Mouse (Mus musculus) forebrain, embryonic 13.5 days (tissue): ENCODE measurements around the gene Nomo1. TPM values are rescaled to one million over a fixed set of nuclear protein-coding genes. Genes with fewer than 3 reads are reported as not detected.

Experiments
- ATAC-seq: fragments of 200-750 bp; cut with Nextera tagmentation; 2 replicates; pipeline ENCODE4 v1.8.0; 2017
- H3K27ac ChIP-seq: fragments of 300-500 bp; sonication (generic); 2 replicates; pipeline ENCODE4 v1.5.1; 2015; ENCODE audit warnings: inconsistent platforms, mild to moderate bottlenecking, moderate library complexity
- H3K27me3 ChIP-seq: fragments of 300-500 bp; sonication (generic); 2 replicates; pipeline ENCODE4 v1.6.1; 2015; ENCODE audit warnings: mild to moderate bottlenecking, inconsistent platforms
- H3K36me3 ChIP-seq: fragments of 300-500 bp; sonication (generic); 2 replicates; pipeline ENCODE4 v1.6.1; 2015; ENCODE audit warnings: mild to moderate bottlenecking, inconsistent platforms; ENCODE audit not compliant: poor library complexity, severe bottlenecking
- H3K4me1 ChIP-seq: fragments of 300-500 bp; sonication (generic); 2 replicates; pipeline ENCODE4 v1.6.1; 2015; ENCODE audit warnings: inconsistent platforms
- H3K4me2 ChIP-seq: fragments of 300-500 bp; sonication (generic); 2 replicates; pipeline ENCODE4 v1.6.1; 2015; ENCODE audit warnings: inconsistent platforms, mild to moderate bottlenecking, moderate library complexity
- H3K4me3 ChIP-seq: fragments of 300-500 bp; sonication (generic); 2 replicates; pipeline ENCODE4 v1.5.1; 2015; ENCODE audit warnings: mild to moderate bottlenecking, inconsistent platforms
- H3K9ac ChIP-seq: fragments of 300-500 bp; sonication (generic); 2 replicates; pipeline ENCODE4 v1.6.1; 2015; ENCODE audit warnings: mild to moderate bottlenecking, inconsistent platforms
- H3K9me3 ChIP-seq: fragments of 300-500 bp; sonication (generic); replicated peaks from 2 replicates; pipeline ENCODE4 v1.6.1; 2016; ENCODE audit warnings: inconsistent platforms
- WGBS: fragments of 180-500 bp; shearing (Covaris S2); methylation state at CpG from one replicate; pipeline ENCODE4 v1.1.7; 2015; 5-methylcytosine and 5-hydroxymethylcytosine counted together
- polyA plus RNA-seq: library from polyadenylated mRNA; unstranded; fragments of >200 nt; fragmentation: Nextera tagmentation; extraction: Ambion mirVana; gene quantifications from 2 replicates; pipeline ENCODE4 v1.2.1, GENCODE M21; 2015

Gene Nomo1
- polyA plus RNA-seq, 1 experiment from 2014 or later = 30.7 TPM

DNA sequence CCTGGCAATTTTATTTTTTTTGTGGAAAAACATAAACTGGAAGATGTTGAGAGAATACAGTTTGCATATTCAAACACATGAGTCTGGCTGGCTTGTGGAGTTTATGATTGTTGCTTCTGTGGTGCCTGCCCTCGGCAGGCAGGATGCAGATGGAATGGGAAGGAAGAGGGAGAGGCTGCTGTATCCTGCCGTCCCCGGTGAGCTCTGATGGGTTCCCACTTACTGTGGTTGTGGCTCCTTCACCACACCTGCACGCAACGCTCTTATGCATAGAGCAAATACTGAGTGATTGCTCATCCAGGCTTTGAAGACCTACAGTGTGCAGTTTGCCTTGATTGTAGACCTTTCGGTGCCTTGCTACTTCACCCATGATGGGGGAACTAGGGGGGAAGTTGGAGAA lies 54.7 kb downstream of the Nomo1 start:
- Histone ChIP-seq H3K4me3 (no peak overlapping the region), H3K9ac (no peak overlapping the region), H3K9me3 (no peaks in the 10 kb centered on the region), H3K27me3 (no peaks in the 10 kb centered on the region), H3K36me3 (peaks cover 19% of the 10 kb centered on the region), H3K4me2 (no peak overlapping the region), H3K4me1 (no peaks in the 10 kb centered on the region), H3K27ac (no peak overlapping the region)
- 94% methylated on average over 6 of the region's 6 CpGs for WGBS
- no peak for ATAC-seq

DNA sequence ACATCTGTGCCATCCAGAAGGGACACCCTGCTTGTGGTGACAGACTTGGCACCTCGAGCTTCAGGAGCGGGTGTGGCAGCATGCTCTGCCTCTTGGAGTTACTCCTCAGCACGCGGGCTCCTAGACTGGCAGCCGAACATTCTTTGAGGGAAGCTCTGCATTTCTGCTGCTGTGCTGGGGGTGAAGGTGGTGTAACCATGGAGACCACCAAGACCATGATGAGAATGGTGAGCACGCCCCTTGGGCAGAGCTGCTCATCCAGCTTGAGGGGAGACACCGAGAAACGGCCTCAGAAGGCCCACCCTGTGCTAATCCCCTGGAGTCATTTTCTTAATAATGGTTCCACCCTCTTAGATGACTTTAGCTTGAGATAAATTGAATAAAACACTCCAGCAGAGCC lies 59.3 kb downstream of the Nomo1 start:
- H3K27ac ChIP-seq = no peak overlapping the region
- H3K4me3 ChIP-seq = no peak overlapping the region
- no peaks in the 10 kb centered on the region for H3K9me3 ChIP-seq
- no peak overlapping the region for H3K9ac ChIP-seq
- no peak overlapping the region for H3K4me2 ChIP-seq
- H3K27me3 ChIP-seq = peaks cover 15% of the 10 kb centered on the region
- 20% methylated on average over 8 of the region's 8 CpGs for WGBS
- ATAC-seq = no peak
- H3K36me3 ChIP-seq = no peaks in the 10 kb centered on the region
- peaks cover 8% of the 10 kb centered on the region; the same call in 1 of the 2 replicates for H3K4me1 ChIP-seq

DNA sequence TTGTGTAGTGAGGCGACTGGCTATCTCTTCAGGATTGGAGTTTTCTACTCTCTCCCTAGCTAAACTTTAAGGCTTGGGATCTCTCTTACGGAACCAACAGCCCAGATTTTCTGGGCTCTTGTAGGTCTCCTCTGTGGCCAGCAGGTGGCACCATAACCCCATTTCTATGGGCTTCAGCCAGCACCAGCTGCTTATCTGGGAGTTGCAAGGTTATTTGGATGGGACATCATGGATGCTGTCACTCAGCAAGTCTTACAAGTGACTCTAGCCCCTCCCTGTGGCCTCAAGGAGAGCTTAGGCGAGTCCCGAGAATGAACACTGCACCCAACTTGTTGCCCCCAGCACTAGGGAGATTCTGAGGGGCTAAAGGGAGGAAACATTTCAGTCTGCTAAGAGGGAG lies 62.6 kb downstream of the Nomo1 start:
- ATAC-seq = peak; percentile 40; the same call in 1 of the 2 replicates
- 2% methylated on average over 4 of the region's 4 CpGs for WGBS
- Histone ChIP-seq H3K36me3 (no peaks in the 10 kb centered on the region), H3K9me3 (no peaks in the 10 kb centered on the region), H3K9ac (no peak overlapping the region), H3K4me3 (no peak overlapping the region), H3K27ac (no peak overlapping the region), H3K27me3 (peaks cover 15% of the 10 kb centered on the region), H3K4me2 (0 out of 2 replicates have a peak overlapping the region, but pooled peaks have one; percentile 29), H3K4me1 (peaks cover 17% of the 10 kb centered on the region; the same call in 1 of the 2 replicates)

DNA sequence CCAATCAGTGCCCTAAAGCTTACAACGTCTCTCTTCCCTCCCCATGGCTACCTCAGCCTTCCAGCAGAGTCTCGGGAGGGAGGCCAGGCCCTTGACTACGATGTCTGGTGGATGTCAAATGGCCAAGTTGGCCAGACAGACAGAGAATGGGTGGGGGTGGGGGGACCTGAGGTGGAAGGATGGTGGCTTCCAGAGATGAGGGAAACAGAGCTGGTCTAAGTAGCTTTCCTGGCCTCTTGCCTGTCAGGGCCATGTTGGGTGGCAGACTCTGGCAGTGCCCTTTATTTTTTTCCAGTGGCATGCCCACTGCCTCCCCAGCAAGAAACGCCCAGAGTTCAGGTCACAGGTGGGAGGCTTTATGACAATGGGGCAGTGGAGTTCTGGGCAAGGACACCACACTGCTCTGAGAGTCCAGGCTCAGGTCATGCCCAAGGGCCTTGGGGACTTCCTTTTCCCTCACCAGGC lies 63.9 kb downstream of the Nomo1 start:
- Histone ChIP-seq H3K4me1 (peaks cover 21% of the 10 kb centered on the region), H3K9ac (no peak overlapping the region), H3K4me3 (no peak overlapping the region), H3K9me3 (no peaks in the 10 kb centered on the region), H3K27ac (no peak overlapping the region), H3K4me2 (peak overlapping the region; percentile 29), H3K36me3 (no peaks in the 10 kb centered on the region), H3K27me3 (peaks cover 15% of the 10 kb centered on the region)
- no peak for ATAC-seq
- WGBS = 63% methylated on average over 4 of the region's 4 CpGs

DNA sequence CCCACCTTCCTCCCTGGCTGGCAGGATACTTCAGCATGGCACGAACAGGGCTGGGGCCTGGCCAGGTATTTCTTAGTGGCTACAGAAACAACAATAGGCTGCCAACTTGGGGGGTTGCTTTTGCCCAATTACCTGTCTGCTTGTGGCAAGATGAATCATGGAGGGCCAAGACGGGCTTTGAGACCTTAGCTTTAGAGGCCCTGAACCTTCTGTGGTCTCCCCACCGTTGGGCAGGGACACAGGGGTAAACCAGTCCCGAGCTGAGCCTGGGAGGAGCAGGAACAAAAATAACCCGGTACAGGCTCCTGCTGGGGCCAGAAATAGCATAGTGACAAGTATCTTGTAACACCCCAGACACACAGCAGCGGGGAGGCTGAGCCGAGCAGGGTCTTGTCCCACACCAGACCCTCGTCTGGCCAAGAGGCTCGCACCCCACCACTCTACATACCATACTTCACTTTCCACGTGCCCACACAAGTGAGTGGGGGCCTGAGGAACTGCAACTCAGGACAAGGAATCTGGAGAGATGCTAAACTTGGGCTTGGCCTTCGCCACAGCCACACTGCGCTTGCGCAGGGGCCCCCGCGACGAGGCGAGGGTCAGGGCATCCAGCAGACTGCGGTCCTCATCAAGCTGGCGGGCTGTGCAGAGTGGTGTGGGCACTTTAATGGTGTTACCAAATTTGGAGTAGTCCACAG lies 64.9 kb downstream of the Nomo1 start:
- Histone ChIP-seq H3K4me3 (no peak overlapping the region), H3K27ac (no peak overlapping the region), H3K36me3 (no peaks in the 10 kb centered on the region), H3K9ac (0 out of 2 replicates have a peak overlapping the region, but pooled peaks have one; percentile 16), H3K9me3 (no peaks in the 10 kb centered on the region), H3K27me3 (peaks cover 15% of the 10 kb centered on the region), H3K4me1 (peaks cover 31% of the 10 kb centered on the region), H3K4me2 (peak overlapping the region; percentile 29)
- ATAC-seq = no peak
- 85% methylated on average over 19 of the region's 19 CpGs for WGBS

DNA sequence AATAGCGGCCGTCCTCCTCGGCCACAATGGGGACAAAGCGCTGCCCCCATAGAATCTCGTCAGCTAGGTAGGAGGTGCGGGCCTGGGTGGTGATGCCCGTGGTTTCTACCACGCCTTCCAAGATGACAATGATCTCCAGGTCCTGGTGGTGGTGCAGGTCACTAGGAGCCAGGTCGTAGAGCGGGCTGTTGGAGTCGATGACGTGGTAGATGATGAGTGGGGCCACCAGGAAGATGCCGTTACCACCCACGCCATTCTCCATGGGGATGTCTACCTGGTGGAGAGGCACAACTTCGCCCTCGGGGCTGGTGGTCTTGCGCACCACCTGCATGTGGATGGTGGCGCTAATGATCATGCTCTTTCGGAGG lies 65.4 kb downstream of the Nomo1 start:
- Histone ChIP-seq H3K4me2 (no peak overlapping the region), H3K9me3 (no peaks in the 10 kb centered on the region), H3K27me3 (peaks cover 15% of the 10 kb centered on the region), H3K36me3 (no peaks in the 10 kb centered on the region), H3K4me1 (peaks cover 36% of the 10 kb centered on the region), H3K27ac (no peak overlapping the region), H3K4me3 (no peak overlapping the region), H3K9ac (no peak overlapping the region)
- 93% methylated on average over 19 of the region's 19 CpGs for WGBS
- ATAC-seq = no peak

DNA sequence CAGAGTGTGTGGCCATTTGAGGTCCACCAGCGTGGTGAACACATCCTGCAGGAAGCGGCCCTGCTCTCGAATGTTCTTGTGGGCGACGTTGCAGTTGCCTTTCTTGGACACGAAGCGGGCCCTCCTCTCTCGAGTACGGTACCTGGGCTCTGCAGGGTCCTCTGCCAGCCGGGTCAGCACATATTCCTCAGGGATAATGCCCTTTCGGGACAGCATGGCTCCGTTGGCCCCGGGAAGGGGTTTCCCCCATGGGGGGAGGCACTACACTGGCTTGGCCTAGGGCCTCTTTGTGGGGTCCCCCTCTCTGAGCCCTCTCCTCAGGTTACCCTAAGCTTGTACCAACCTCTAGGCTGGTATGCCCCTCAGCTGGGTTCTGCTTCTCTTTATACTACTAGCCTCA lies 66.2 kb downstream of the Nomo1 start:
- WGBS = 88% methylated on average over 13 of the region's 13 CpGs
- no peak for ATAC-seq
- H3K9me3 ChIP-seq = no peaks in the 10 kb centered on the region
- no peaks in the 10 kb centered on the region for H3K36me3 ChIP-seq
- 0 out of 2 replicates have a peak overlapping the region, but pooled peaks have one; percentile 79 for H3K9ac ChIP-seq
- H3K4me1 ChIP-seq = peaks cover 44% of the 10 kb centered on the region
- peaks cover 12% of the 10 kb centered on the region for H3K27me3 ChIP-seq
- H3K27ac ChIP-seq = no peak overlapping the region
- peak overlapping the region; percentile 58 for H3K4me3 ChIP-seq
- peak overlapping the region; percentile 77 for H3K4me2 ChIP-seq

DNA sequence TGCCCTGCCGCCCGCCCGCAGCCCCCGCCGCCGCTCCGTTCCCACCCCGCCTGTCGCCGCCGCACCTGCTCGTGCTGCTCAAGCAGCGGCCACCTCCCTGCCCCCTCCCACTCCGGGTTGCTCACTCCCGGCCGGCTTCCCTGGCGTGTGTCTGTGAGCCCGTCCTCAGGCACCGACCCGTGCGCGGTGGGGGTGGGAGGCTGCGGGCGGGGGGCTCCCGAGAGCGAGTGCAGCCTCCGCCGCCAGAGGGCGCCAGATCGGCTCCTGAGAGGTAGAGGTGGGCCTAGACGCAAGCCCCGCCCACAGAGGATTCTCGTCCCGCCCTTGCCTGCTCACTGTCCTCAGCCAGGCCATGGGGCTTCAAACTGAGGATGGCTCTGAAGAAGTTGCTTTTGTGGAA lies 67.1 kb downstream of the Nomo1 start, which contains the start of gene Kcnj11:
Gene Kcnj11, minus strand, starts transcription at position 202 of the 400 bp plus-strand sequence.
- H3K9me3 ChIP-seq = no peaks in the 10 kb centered on the region
- peak within 1 kb of the TSS; percentile 58 for H3K4me3 ChIP-seq
- no peak within 1 kb of the TSS for H3K27ac ChIP-seq
- peak within 1 kb of the TSS; percentile 77 for H3K4me2 ChIP-seq
- H3K4me1 ChIP-seq = peaks cover 47% of the 10 kb centered on the region
- 2% methylated on average over 34 of the region's 34 CpGs for WGBS
- ATAC-seq = peak; percentile 75
- peaks cover 4% of the 10 kb centered on the region for H3K27me3 ChIP-seq
- no peaks in the 10 kb centered on the region for H3K36me3 ChIP-seq
- H3K9ac ChIP-seq = peak within 1 kb of the TSS; percentile 79

DNA sequence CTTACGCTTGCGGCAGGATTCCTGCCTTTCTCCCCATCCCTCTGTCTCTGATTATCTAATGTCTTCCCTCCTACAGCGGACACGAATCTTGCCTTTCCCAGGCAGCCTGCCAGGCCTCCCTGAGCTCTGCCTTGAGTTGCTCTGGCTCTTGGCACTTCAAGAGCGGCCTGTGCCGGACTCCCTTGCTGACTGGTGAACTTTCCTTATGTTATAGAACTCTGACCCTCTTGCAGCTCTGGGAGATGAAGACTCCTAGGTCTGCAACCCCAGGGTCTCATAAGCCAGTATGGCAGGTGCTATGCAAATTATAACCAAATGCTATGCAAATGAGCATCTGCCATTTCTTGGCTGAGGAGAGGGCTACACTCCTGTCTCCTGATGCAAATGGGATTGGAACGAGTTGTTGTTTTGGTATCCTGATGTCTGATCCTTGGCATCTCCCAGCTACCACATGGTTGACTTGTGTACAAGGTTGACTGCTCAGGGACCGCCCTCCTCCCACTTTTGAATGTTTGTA lies 69.6 kb downstream of the Nomo1 start:
- H3K27me3 ChIP-seq = no peaks in the 10 kb centered on the region
- no peaks in the 10 kb centered on the region for H3K9me3 ChIP-seq
- H3K9ac ChIP-seq = no peak overlapping the region
- 66% methylated on average over 8 of the region's 8 CpGs for WGBS
- H3K4me3 ChIP-seq = no peak overlapping the region
- H3K4me2 ChIP-seq = 0 out of 2 replicates have a peak overlapping the region, but pooled peaks have one; percentile 7
- H3K4me1 ChIP-seq = peaks cover 36% of the 10 kb centered on the region
- peak; percentile 72 for ATAC-seq
- H3K36me3 ChIP-seq = no peaks in the 10 kb centered on the region; the same call in 1 of the 2 replicates
- peak overlapping the region; percentile 85 for H3K27ac ChIP-seq

DNA sequence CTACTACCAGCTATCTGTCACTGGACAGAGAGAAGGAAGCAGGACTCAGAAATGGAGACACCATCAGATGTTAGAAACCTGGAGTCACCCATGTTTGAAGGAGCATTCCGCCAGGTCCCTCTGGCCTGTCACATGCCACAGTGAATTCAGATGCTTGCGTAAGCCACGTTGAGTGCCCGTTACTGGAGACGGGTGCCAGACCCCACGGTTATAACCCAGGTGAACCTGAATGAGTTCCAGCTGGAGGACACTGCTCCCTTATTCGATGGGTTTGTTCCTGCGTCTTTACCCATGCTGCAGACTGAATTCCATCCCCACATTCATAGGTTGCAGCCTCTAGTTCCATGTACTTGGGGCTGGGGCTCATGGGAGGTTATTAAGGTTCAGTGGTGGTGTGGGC lies 70.3 kb downstream of the Nomo1 start:
- Histone ChIP-seq H3K9ac (no peak overlapping the region), H3K36me3 (no peaks in the 10 kb centered on the region; the same call in 1 of the 2 replicates), H3K4me2 (no peak overlapping the region), H3K4me1 (peaks cover 30% of the 10 kb centered on the region), H3K27me3 (no peaks in the 10 kb centered on the region), H3K9me3 (no peaks in the 10 kb centered on the region), H3K27ac (peak overlapping the region; percentile 85), H3K4me3 (no peak overlapping the region)
- WGBS = 88% methylated on average over 8 of the region's 8 CpGs
- ATAC-seq = no peak

DNA sequence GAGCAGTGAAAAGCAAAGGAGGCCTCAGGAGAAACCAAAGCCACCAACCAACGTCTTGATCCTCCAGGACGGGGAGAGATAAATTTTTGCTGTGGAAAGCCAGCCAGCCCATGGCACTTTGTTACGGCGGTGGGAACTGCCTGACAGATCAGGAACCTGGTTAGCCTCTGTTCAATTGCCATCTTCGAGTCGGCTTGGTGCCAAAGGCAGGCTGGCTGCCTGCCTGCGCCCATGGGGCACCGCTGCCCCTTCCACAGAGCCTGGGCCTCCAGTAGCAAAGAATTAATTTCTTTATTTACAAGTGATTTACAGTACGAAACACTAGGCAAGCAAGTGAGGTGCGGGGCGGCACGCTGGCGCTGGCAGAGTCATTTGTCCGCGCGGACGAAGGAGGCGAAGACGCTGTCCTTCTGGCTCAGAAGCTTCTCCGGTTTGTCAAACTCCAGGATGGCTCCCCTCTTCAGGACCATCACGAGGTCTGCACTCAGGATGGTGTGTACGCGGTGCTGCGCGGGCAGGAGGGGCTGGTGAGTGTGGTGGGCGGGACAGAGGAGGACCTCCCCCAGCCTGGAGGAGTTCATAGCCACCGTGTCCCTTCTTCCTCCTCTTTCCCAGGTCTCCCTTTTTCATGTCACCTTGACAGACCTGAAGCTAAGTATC lies 70.9 kb downstream of the Nomo1 start:
- H3K4me3 ChIP-seq = no peak overlapping the region
- H3K27ac ChIP-seq = peak overlapping the region; percentile 85
- H3K27me3 ChIP-seq = no peaks in the 10 kb centered on the region
- H3K9ac ChIP-seq = no peak overlapping the region
- 74% methylated on average over 27 of the region's 27 CpGs for WGBS
- peak overlapping the region; percentile 14 for H3K4me2 ChIP-seq
- no peaks in the 10 kb centered on the region for H3K9me3 ChIP-seq
- no peaks in the 10 kb centered on the region; the same call in 1 of the 2 replicates for H3K36me3 ChIP-seq
- peaks cover 30% of the 10 kb centered on the region for H3K4me1 ChIP-seq
- no peak for ATAC-seq

DNA sequence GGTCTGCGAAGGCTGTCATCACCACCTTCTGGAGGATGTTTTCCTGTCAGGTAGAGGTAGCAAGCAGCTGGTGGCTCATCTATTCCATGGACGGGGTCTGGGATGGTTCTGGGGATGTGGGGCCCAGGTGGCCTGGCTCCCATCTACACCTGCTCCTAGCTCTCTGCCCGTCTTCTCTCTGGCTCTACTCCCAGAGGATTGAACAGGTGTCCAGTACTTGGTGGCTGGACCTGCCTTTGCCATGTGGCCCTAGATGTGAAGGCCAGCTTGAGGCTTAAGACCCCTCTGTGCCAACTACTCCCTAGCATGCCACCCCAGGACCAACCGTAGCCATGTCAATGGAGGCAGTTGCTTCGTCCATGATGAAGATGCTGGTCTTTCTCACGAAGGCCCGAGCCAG lies 72.0 kb downstream of the Nomo1 start:
- Histone ChIP-seq H3K36me3 (no peaks in the 10 kb centered on the region; the same call in 1 of the 2 replicates), H3K9ac (no peak overlapping the region), H3K4me1 (peaks cover 30% of the 10 kb centered on the region), H3K27me3 (no peaks in the 10 kb centered on the region), H3K9me3 (no peaks in the 10 kb centered on the region), H3K27ac (no peak overlapping the region), H3K4me3 (no peak overlapping the region), H3K4me2 (no peak overlapping the region)
- no peak for ATAC-seq
- 92% methylated on average over 7 of the region's 7 CpGs for WGBS
